Mouse (Mus musculus) C2C12 (cell line): ENCODE results near the gene Pcnx. TPM values are rescaled to one million over a fixed set of nuclear protein-coding genes. Genes with fewer than 3 reads are reported as not detected.

Experiments used
- H3K27me3 ChIP-seq: one replicate; pipeline ENCODE4 v1.6.1; 2011; ENCODE audit not compliant: control insufficient read depth, insufficient read depth, insufficient read length
- H3K36me3 ChIP-seq: one replicate; pipeline ENCODE4 v1.6.1; 2011; ENCODE audit not compliant: control insufficient read depth, insufficient read depth
- H3K4me3 ChIP-seq: one replicate; pipeline ENCODE4 v1.5.1; 2011; ENCODE audit warnings: mild to moderate bottlenecking, control low read depth; ENCODE audit not compliant: poor library complexity, insufficient read depth, severe bottlenecking
- H3K79me2 ChIP-seq: one replicate; pipeline ENCODE4 v1.6.1; 2011; ENCODE audit not compliant: control insufficient read depth, insufficient read depth
- H3K79me3 ChIP-seq: one replicate; pipeline ENCODE4 v1.6.1; 2011; ENCODE audit warnings: low read depth, control low read depth
- H3ac ChIP-seq: one replicate; pipeline ENCODE3; 2011; ENCODE audit warnings: low read depth; ENCODE audit not compliant: control insufficient read depth, insufficient read length
- CEBPB ChIP-seq: IDR thresholded peaks from one replicate; pipeline ENCODE4 v1.6.1; 2011; ENCODE audit warnings: low read depth, mild to moderate bottlenecking, control low read depth, moderate library complexity
- CTCF ChIP-seq: IDR thresholded peaks from one replicate; pipeline ENCODE4 v1.5.1; 2011; ENCODE audit not compliant: control insufficient read depth, insufficient read depth, insufficient read length
- FOSL1 ChIP-seq: IDR thresholded peaks from one replicate; pipeline ENCODE4 v1.8.0; 2011; ENCODE audit warnings: mild to moderate bottlenecking, low read length; ENCODE audit not compliant: poor library complexity, insufficient read depth, severe bottlenecking
- MAX ChIP-seq: IDR thresholded peaks from one replicate; pipeline ENCODE4 v1.6.1; 2011; ENCODE audit warnings: mild to moderate bottlenecking, control low read depth
- MYOD1 ChIP-seq: IDR thresholded peaks from one replicate; pipeline ENCODE4 v1.6.1; 2011; ENCODE audit warnings: low read depth; ENCODE audit not compliant: control insufficient read depth, insufficient read length
- MYOG ChIP-seq: IDR thresholded peaks from one replicate; pipeline ENCODE4 v1.6.1; 2011; ENCODE audit not compliant: control insufficient read depth, insufficient read length; ENCODE audit errors: extremely low read depth
- USF1 ChIP-seq: IDR thresholded peaks from one replicate; pipeline ENCODE4 v1.6.1; 2011; ENCODE audit warnings: low read depth, mild to moderate bottlenecking, control low read depth, moderate library complexity
- polyA plus RNA-seq: library from polyadenylated mRNA; unstranded; fragments of >200 nt; fragmentation: generic; extraction: Trizol; gene quantifications from one replicate; pipeline ENCODE4 v1.2.1, GENCODE M21; 2012; ENCODE audit warnings: missing spikeins

Gene Pcnx
- polyA plus RNA-seq, 1 experiment: 9.1 TPM

GRCm38 (mm10) chr12:81863949-81864348 lies 4.1 kb downstream of the Pcnx start:
- Histone ChIP-seq H3K4me3 (no peak overlapping the region), H3K79me2 (peaks cover 58% of the 10 kb centered on the region), H3ac (no peak overlapping the region), H3K79me3 (peaks cover 14% of the 10 kb centered on the region), H3K27me3 (no peaks in the 10 kb centered on the region), H3K36me3 (no peaks in the 10 kb centered on the region)
- no peak for TF ChIP-seq CEBPB
- no peak for TF ChIP-seq CTCF
- no peak for TF ChIP-seq USF1

GRCm38 (mm10) chr12:81865183-81865582 lies 5.4 kb downstream of the Pcnx start:
- TF ChIP-seq MAX (no peak), FOSL1 (no peak), MYOD1 (no peak), CTCF (no peak), CEBPB (no peak), USF1 (no peak)
- H3ac ChIP-seq: no peak overlapping the region
- peaks cover 58% of the 10 kb centered on the region for H3K79me2 ChIP-seq
- H3K36me3 ChIP-seq: no peaks in the 10 kb centered on the region
- H3K79me3 ChIP-seq: peaks cover 18% of the 10 kb centered on the region
- no peak overlapping the region for H3K4me3 ChIP-seq
- no peaks in the 10 kb centered on the region for H3K27me3 ChIP-seq

GRCm38 (mm10) chr12:81867316-81867715 lies 7.5 kb downstream of the Pcnx start:
- H3K4me3 ChIP-seq: no peak overlapping the region
- H3K27me3 ChIP-seq: no peaks in the 10 kb centered on the region
- H3K79me2 ChIP-seq: peaks cover 55% of the 10 kb centered on the region
- H3K36me3 ChIP-seq: no peaks in the 10 kb centered on the region
- no peak overlapping the region for H3ac ChIP-seq
- peaks cover 16% of the 10 kb centered on the region for H3K79me3 ChIP-seq
- no peak for TF ChIP-seq FOSL1
- no peak for TF ChIP-seq MYOG
- no peak for TF ChIP-seq MYOD1
- TF ChIP-seq USF1: no peak
- no peak for TF ChIP-seq MAX
- TF ChIP-seq CTCF: no peak
- no peak for TF ChIP-seq CEBPB

GRCm38 (mm10) chr12:81869205-81869940 lies 9.6 kb downstream of the Pcnx start:
- Histone ChIP-seq H3K79me3 (peaks cover 17% of the 10 kb centered on the region), H3K36me3 (no peaks in the 10 kb centered on the region), H3K79me2 (peaks cover 41% of the 10 kb centered on the region), H3K4me3 (no peak overlapping the region), H3ac (no peak overlapping the region), H3K27me3 (no peaks in the 10 kb centered on the region)
- TF ChIP-seq FOSL1 (no peak), MAX (no peak), USF1 (no peak)

- Histone ChIP-seq H3K4me3 (no peak overlapping the region), H3K36me3 (no peaks in the 10 kb centered on the region), H3K79me2 (peaks cover 28% of the 10 kb centered on the region), H3ac (no peak overlapping the region), H3K27me3 (no peaks in the 10 kb centered on the region), H3K79me3 (peaks cover 12% of the 10 kb centered on the region)
- TF ChIP-seq MYOG (no peak), USF1 (no peak), MYOD1 (no peak), MAX (no peak), FOSL1 (no peak), CEBPB (no peak), CTCF (no peak)
These were observed 13.5 kb downstream of the Pcnx start for GRCm38 (mm10) chr12:81873345-81873744.

GRCm38 (mm10) chr12:81880161-81880560 lies 20.3 kb downstream of the Pcnx start:
- H3K79me3 ChIP-seq: peaks cover 7% of the 10 kb centered on the region
- no peaks in the 10 kb centered on the region for H3K36me3 ChIP-seq
- H3K27me3 ChIP-seq: no peaks in the 10 kb centered on the region
- H3ac ChIP-seq: no peak overlapping the region
- H3K4me3 ChIP-seq: no peak overlapping the region
- TF ChIP-seq CEBPB: no peak
- no peak for TF ChIP-seq MYOD1
- TF ChIP-seq FOSL1: no peak
- TF ChIP-seq MYOG: no peak
- no peak for TF ChIP-seq CTCF
- no peak for TF ChIP-seq MAX
- TF ChIP-seq USF1: no peak
- peaks cover 22% of the 10 kb centered on the region for H3K79me2 ChIP-seq
